Mouse (Mus musculus): ENCODE results near the gene Acsbg1. TPM values are rescaled to one million over a fixed set of nuclear protein-coding genes. Genes with fewer than 3 reads are reported as not detected.

Acsbg1 gene
- polyA plus RNA-seq, 1 experiment from 2014 or later, result 18.4 TPM

- Histone ChIP-seq H3K27ac (ENCODE audit: low read depth, low read length) (no peak overlapping the region), H3K4me2 (ENCODE audit: low read depth, low read length, severe bottlenecking) (no peak overlapping the region), H3K4me3 (ENCODE audit: low read depth, low read length) (no peak overlapping the region), H3K9me3 (ENCODE audit: control insufficient read depth, low read length) (no peaks in the 10 kb centered on the region), H3K36me3 (ENCODE audit: control insufficient read depth, insufficient read depth, low read length) (no peaks in the 10 kb centered on the region), H3K9ac (ENCODE audit: low read length) (no peak overlapping the region), H3K4me1 (replicated peaks; ENCODE audit: control insufficient read depth, insufficient read depth, low read length) (no peaks in the 10 kb centered on the region), H3K27me3 (ENCODE audit: control insufficient read depth, insufficient read depth, low read length) (no peaks in the 10 kb centered on the region)
- no peak for DNase-seq (ENCODE audit: low spot score)
- WGBS, result 92% methylated on average over 6 of the region's 6 CpGs
- no peak for ATAC-seq (replicated peaks; ENCODE audit: low FRiP score)
These were observed 5.3 kb downstream of the Acsbg1 start for GRCm38 (mm10) chr9:54656402-54656801.

- no peak for ATAC-seq (replicated peaks; ENCODE audit: low FRiP score)
- WGBS, result 88% methylated on average over 2 of the region's 2 CpGs
- no peak for DNase-seq (ENCODE audit: low spot score)
- H3K9me3 ChIP-seq (ENCODE audit: control insufficient read depth, low read length), result no peaks in the 10 kb centered on the region
- no peak overlapping the region for H3K4me2 ChIP-seq (ENCODE audit: low read depth, low read length, severe bottlenecking)
- H3K4me3 ChIP-seq (ENCODE audit: low read depth, low read length), result no peak overlapping the region
- H3K27ac ChIP-seq (ENCODE audit: low read depth, low read length), result no peak overlapping the region
- no peaks in the 10 kb centered on the region for H3K27me3 ChIP-seq (ENCODE audit: control insufficient read depth, insufficient read depth, low read length)
- no peak overlapping the region for H3K9ac ChIP-seq (ENCODE audit: low read length)
- no peaks in the 10 kb centered on the region for H3K36me3 ChIP-seq (ENCODE audit: control insufficient read depth, insufficient read depth, low read length)
- H3K4me1 ChIP-seq (replicated peaks; ENCODE audit: control insufficient read depth, insufficient read depth, low read length), result no peaks in the 10 kb centered on the region
These were observed 5.8 kb downstream of the Acsbg1 start for GRCm38 (mm10) chr9:54655846-54656245.

- Histone ChIP-seq H3K4me3 (ENCODE audit: low read depth, low read length) (no peak overlapping the region), H3K4me2 (ENCODE audit: low read depth, low read length, severe bottlenecking) (no peak overlapping the region), H3K9me3 (ENCODE audit: control insufficient read depth, low read length) (no peaks in the 10 kb centered on the region), H3K9ac (ENCODE audit: low read length) (no peak overlapping the region), H3K36me3 (ENCODE audit: control insufficient read depth, insufficient read depth, low read length) (no peaks in the 10 kb centered on the region), H3K27me3 (ENCODE audit: control insufficient read depth, insufficient read depth, low read length) (no peaks in the 10 kb centered on the region), H3K4me1 (replicated peaks; ENCODE audit: control insufficient read depth, insufficient read depth, low read length) (no peaks in the 10 kb centered on the region), H3K27ac (ENCODE audit: low read depth, low read length) (no peak overlapping the region)
- DNase-seq (ENCODE audit: low spot score), result no peak
- 88% methylated on average over 2 of the region's 2 CpGs for WGBS
- no peak for ATAC-seq (replicated peaks; ENCODE audit: low FRiP score)
These were observed 8.9 kb downstream of the Acsbg1 start for GRCm38 (mm10) chr9:54652778-54653177.

GRCm38 (mm10) chr9:54649360-54649759 is 12.3 kb downstream of the Acsbg1 start:
- H3K9ac ChIP-seq (ENCODE audit: low read length), result no peak overlapping the region
- H3K4me1 ChIP-seq (replicated peaks; ENCODE audit: control insufficient read depth, insufficient read depth, low read length), result no peaks in the 10 kb centered on the region
- no peak overlapping the region for H3K27ac ChIP-seq (ENCODE audit: low read depth, low read length)
- WGBS, result 92% methylated on average over 1 of the region's 1 CpGs
- H3K36me3 ChIP-seq (ENCODE audit: control insufficient read depth, insufficient read depth, low read length), result no peaks in the 10 kb centered on the region
- no peaks in the 10 kb centered on the region for H3K27me3 ChIP-seq (ENCODE audit: control insufficient read depth, insufficient read depth, low read length)
- H3K4me2 ChIP-seq (ENCODE audit: low read depth, low read length, severe bottlenecking), result no peak overlapping the region
- DNase-seq (ENCODE audit: low spot score), result no peak
- no peak overlapping the region for H3K4me3 ChIP-seq (ENCODE audit: low read depth, low read length)
- no peaks in the 10 kb centered on the region for H3K9me3 ChIP-seq (ENCODE audit: control insufficient read depth, low read length)
- ATAC-seq (replicated peaks; ENCODE audit: low FRiP score), result no peak

GRCm38 (mm10) chr9:54647456-54647855 is 14.2 kb downstream of the Acsbg1 start:
- H3K9ac ChIP-seq (ENCODE audit: low read length), result no peak overlapping the region
- no peak overlapping the region for H3K27ac ChIP-seq (ENCODE audit: low read depth, low read length)
- no peak overlapping the region for H3K4me2 ChIP-seq (ENCODE audit: low read depth, low read length, severe bottlenecking)
- H3K9me3 ChIP-seq (ENCODE audit: control insufficient read depth, low read length), result no peaks in the 10 kb centered on the region
- no peaks in the 10 kb centered on the region for H3K4me1 ChIP-seq (replicated peaks; ENCODE audit: control insufficient read depth, insufficient read depth, low read length)
- H3K27me3 ChIP-seq (ENCODE audit: control insufficient read depth, insufficient read depth, low read length), result no peaks in the 10 kb centered on the region
- ATAC-seq (replicated peaks; ENCODE audit: low FRiP score), result no peak
- H3K36me3 ChIP-seq (ENCODE audit: control insufficient read depth, insufficient read depth, low read length), result no peaks in the 10 kb centered on the region
- no peak overlapping the region for H3K4me3 ChIP-seq (ENCODE audit: low read depth, low read length)
- 87% methylated on average over 2 of the region's 2 CpGs for WGBS
- DNase-seq (ENCODE audit: low spot score), result no peak

- Histone ChIP-seq H3K4me2 (ENCODE audit: low read depth, low read length, severe bottlenecking) (no peak overlapping the region), H3K27ac (ENCODE audit: low read depth, low read length) (no peak overlapping the region), H3K27me3 (ENCODE audit: control insufficient read depth, insufficient read depth, low read length) (no peaks in the 10 kb centered on the region), H3K9me3 (ENCODE audit: control insufficient read depth, low read length) (no peaks in the 10 kb centered on the region), H3K36me3 (ENCODE audit: control insufficient read depth, insufficient read depth, low read length) (no peaks in the 10 kb centered on the region), H3K4me1 (replicated peaks; ENCODE audit: control insufficient read depth, insufficient read depth, low read length) (no peaks in the 10 kb centered on the region), H3K9ac (ENCODE audit: low read length) (no peak overlapping the region), H3K4me3 (ENCODE audit: low read depth, low read length) (no peak overlapping the region)
- ATAC-seq (replicated peaks; ENCODE audit: low FRiP score) (no peak), DNase-seq (ENCODE audit: low spot score) (no peak)
- 84% methylated on average over 9 of the region's 9 CpGs for WGBS
These were observed 15.4 kb downstream of the Acsbg1 start for GRCm38 (mm10) chr9:54646252-54646651.

GRCm38 (mm10) chr9:54645530-54645929 is 16.1 kb downstream of the Acsbg1 start:
- Histone ChIP-seq H3K9me3 (ENCODE audit: control insufficient read depth, low read length) (no peaks in the 10 kb centered on the region), H3K4me2 (ENCODE audit: low read depth, low read length, severe bottlenecking) (no peak overlapping the region), H3K4me3 (ENCODE audit: low read depth, low read length) (no peak overlapping the region), H3K9ac (ENCODE audit: low read length) (no peak overlapping the region), H3K4me1 (replicated peaks; ENCODE audit: control insufficient read depth, insufficient read depth, low read length) (no peaks in the 10 kb centered on the region), H3K27me3 (ENCODE audit: control insufficient read depth, insufficient read depth, low read length) (no peaks in the 10 kb centered on the region), H3K27ac (ENCODE audit: low read depth, low read length) (no peak overlapping the region), H3K36me3 (ENCODE audit: control insufficient read depth, insufficient read depth, low read length) (no peaks in the 10 kb centered on the region)
- 87% methylated on average over 6 of the region's 6 CpGs for WGBS
- no peak for DNase-seq (ENCODE audit: low spot score)
- no peak for ATAC-seq (replicated peaks; ENCODE audit: low FRiP score)

- Histone ChIP-seq H3K27ac (ENCODE audit: low read depth, low read length) (no peak overlapping the region), H3K9me3 (ENCODE audit: control insufficient read depth, low read length) (no peaks in the 10 kb centered on the region), H3K4me2 (ENCODE audit: low read depth, low read length, severe bottlenecking) (no peak overlapping the region), H3K4me3 (ENCODE audit: low read depth, low read length) (no peak overlapping the region), H3K27me3 (ENCODE audit: control insufficient read depth, insufficient read depth, low read length) (no peaks in the 10 kb centered on the region), H3K36me3 (ENCODE audit: control insufficient read depth, insufficient read depth, low read length) (no peaks in the 10 kb centered on the region), H3K4me1 (replicated peaks; ENCODE audit: control insufficient read depth, insufficient read depth, low read length) (no peaks in the 10 kb centered on the region), H3K9ac (ENCODE audit: low read length) (no peak overlapping the region)
- DNase-seq (ENCODE audit: low spot score) (no peak), ATAC-seq (replicated peaks; ENCODE audit: low FRiP score) (no peak)
- 91% methylated on average over 7 of the region's 7 CpGs for WGBS
These were observed 18.5 kb downstream of the Acsbg1 start for GRCm38 (mm10) chr9:54643179-54643578.

- H3K4me1 ChIP-seq (replicated peaks; ENCODE audit: control insufficient read depth, insufficient read depth, low read length), result no peaks in the 10 kb centered on the region
- no peaks in the 10 kb centered on the region for H3K27me3 ChIP-seq (ENCODE audit: control insufficient read depth, insufficient read depth, low read length)
- H3K9me3 ChIP-seq (ENCODE audit: control insufficient read depth, low read length), result no peaks in the 10 kb centered on the region
- H3K4me3 ChIP-seq (ENCODE audit: low read depth, low read length), result no peak overlapping the region
- DNase-seq (ENCODE audit: low spot score) (no peak), ATAC-seq (replicated peaks; ENCODE audit: low FRiP score) (no peak)
- no peak overlapping the region for H3K4me2 ChIP-seq (ENCODE audit: low read depth, low read length, severe bottlenecking)
- H3K36me3 ChIP-seq (ENCODE audit: control insufficient read depth, insufficient read depth, low read length), result no peaks in the 10 kb centered on the region
- H3K9ac ChIP-seq (ENCODE audit: low read length), result no peak overlapping the region
- 78% methylated on average over 4 of the region's 4 CpGs for WGBS
- no peak overlapping the region for H3K27ac ChIP-seq (ENCODE audit: low read depth, low read length)
These were observed 19.1 kb downstream of the Acsbg1 start for GRCm38 (mm10) chr9:54642556-54642955.
